Mouse (Mus musculus) neutrophil, adult 5-6 weeks (primary cell): ENCODE results near the gene Srd5a1. TPM values are rescaled to one million over a fixed set of nuclear protein-coding genes. Genes with fewer than 3 reads are reported as not detected.
"Not testable (repeated sequence)": the region's sequence is repeated elsewhere in the genome, so short reads cannot be mapped to it uniquely, and the experiment has no call there.

ENCODE experiments used
- ATAC-seq: fragments of 151-379, 151-347 bp; 2 replicates; pipeline ENCODE4 v1.8.0; 2017; ENCODE audit warnings: mild to moderate bottlenecking, moderate TSS enrichment; ENCODE audit not compliant: insufficient number of reproducible peaks, poor library complexity, low FRiP score, severe bottlenecking; ENCODE audit errors: extremely low read depth
- total RNA-seq: library from RNA; stranded (forward); fragments of 200-1000 nt; gene quantifications from 2 replicates; pipeline ENCODE4 v1.2.3, GENCODE M21; 2017

Srd5a1 gene
- total RNA-seq, 1 experiment from 2014 or later: 0.58 TPM

- ATAC-seq: no peak
Observed at GRCm38 (mm10) chr13:69586337-69586736, 24.9 kb downstream of the Srd5a1 start.

DNA sequence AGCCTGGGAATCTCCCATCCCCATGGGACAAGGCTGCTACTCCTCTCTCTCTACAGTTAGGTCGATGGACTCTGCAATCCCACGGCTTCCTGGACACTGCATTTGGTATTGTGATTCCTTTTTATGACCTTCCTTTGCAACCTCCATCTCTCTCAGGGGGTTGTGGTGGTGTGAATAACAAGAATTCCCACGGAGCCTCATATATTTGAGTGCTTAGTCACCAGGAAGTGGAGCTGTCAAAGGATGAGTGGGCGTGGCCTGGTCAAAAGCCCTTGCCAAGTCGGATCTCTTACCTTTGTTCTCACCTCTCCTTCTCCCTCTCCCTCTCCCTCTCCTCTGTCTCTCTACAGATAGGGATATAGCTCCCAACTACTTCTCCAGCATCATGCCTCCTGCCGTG is 25.4 kb downstream of the Srd5a1 start:
- no peak for ATAC-seq

DNA sequence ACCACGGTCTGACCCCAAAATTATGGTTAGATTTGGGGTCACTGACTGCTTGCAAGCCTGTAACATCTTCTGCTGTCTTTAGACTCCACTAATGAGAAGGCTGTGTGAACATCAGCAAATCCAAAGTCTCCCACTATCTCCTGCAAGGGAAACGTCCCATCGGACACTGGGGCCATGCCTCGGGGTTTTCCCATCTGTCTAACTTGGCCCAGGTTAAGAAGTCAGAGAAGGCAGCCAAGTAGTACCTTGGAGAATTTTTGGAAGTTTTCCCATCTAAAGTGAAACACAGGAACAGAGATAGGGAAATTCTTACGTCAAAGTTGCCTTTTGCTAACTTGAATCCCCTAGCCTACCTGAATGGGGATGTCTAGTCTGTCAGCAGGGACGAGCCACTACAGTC is 27.7 kb downstream of the Srd5a1 start:
- ATAC-seq: no peak

- no peak for ATAC-seq
Observed at GRCm38 (mm10) chr13:69582411-69582810, 28.8 kb downstream of the Srd5a1 start.

DNA sequence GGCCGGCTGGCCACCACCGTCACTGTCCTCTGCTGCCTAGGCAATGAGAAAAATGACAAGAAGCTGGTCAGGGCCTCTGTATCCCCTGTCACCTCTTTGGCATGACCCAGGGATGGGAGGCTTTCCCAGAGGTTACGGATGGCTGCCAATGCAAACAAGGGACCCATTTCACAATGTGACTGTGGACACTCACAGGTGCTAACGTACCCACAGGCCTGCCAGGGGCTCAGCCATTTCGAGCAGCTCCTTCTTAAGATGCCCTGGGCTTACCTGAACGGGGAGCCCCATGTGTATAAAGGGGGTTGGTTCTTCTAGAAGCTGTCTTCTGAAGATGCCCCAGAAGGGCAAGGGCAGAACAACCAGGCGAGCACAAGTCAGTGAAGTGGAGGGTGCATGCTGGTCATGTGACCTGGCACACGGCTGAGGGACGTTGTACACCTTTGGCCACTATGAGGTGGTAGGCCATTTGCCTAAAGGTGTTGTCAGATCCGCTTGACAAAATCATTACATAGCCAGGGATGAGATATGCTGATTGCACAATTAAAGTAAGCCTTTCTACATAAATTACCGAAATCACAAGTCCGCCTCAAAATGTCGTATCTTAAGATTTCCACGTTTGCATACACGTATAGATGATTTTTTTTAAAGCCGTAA is 33.9 kb downstream of the Srd5a1 start:
- no peak for ATAC-seq

- ATAC-seq: no peak
Observed at GRCm38 (mm10) chr13:69576676-69577075, 34.6 kb downstream of the Srd5a1 start.

DNA sequence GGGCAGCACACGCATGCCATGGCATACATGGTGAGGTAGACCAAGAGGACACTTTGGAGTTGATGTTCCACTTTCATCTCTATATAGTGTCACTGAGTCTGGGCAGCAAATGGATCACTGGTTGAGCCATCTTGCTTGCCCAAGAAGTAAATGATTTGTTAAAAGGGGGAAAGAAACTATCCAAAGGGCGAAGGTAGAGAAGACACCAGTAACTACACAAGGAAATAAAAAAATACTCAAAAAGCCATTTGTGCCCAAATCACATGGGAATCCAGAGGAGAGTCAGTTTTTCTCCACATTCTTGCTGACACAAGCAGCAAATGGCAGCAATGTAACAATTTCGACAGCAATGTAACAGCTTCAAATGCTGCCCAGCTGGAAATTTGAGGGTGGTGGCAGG is 38.6 kb downstream of the Srd5a1 start:
- no peak for ATAC-seq

DNA sequence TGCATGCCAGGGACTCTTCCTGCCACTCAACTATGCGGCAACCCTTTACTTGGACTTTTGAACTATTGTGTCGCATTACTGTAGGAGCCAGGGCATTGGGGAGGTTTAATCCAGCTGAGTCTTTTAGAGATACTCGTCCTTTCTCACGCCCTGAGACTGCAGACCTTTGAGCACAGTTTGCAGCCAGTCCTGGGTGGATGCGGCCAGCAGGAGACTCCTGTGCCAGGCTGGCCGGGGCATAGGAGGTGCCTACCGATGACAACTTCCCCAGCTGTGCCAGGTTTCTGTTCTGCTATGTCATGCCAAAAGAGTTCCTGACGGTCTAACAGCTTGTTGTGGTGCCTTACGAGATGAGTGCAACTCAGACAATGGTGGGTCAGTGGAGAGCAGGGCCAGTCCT is 42.0 kb downstream of the Srd5a1 start:
- ATAC-seq: no peak

GRCm38 (mm10) chr13:69565401-69565800 is 45.8 kb downstream of the Srd5a1 start:
- not testable (repeated sequence) for ATAC-seq

- ATAC-seq: no peak
Observed at GRCm38 (mm10) chr13:69564573-69564972, 46.7 kb downstream of the Srd5a1 start.

GRCm38 (mm10) chr13:69563905-69564304 is 47.3 kb downstream of the Srd5a1 start:
- no peak for ATAC-seq

GRCm38 (mm10) chr13:69562654-69563574 is 48.3 kb downstream of the Srd5a1 start:
- no peak for ATAC-seq

DNA sequence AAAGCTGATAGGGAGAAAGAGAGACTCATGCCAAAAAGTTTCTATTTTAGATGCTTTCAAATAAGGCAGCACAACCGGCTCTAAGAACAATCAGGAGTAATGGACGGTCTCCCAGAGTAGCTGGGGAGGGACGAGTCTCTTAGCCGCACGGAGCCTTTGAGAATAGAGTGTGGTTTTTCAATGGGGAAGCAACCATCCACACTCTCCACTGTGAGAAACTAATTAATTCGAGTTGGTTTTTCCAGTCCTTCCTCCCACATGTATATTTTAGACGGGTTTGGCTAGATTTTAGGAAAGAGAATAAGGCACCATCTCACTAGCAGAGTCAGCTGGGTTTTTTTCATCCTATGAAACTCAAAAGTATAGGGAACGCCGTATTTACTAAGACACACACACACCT is 49.2 kb downstream of the Srd5a1 start:
- no peak for ATAC-seq

DNA sequence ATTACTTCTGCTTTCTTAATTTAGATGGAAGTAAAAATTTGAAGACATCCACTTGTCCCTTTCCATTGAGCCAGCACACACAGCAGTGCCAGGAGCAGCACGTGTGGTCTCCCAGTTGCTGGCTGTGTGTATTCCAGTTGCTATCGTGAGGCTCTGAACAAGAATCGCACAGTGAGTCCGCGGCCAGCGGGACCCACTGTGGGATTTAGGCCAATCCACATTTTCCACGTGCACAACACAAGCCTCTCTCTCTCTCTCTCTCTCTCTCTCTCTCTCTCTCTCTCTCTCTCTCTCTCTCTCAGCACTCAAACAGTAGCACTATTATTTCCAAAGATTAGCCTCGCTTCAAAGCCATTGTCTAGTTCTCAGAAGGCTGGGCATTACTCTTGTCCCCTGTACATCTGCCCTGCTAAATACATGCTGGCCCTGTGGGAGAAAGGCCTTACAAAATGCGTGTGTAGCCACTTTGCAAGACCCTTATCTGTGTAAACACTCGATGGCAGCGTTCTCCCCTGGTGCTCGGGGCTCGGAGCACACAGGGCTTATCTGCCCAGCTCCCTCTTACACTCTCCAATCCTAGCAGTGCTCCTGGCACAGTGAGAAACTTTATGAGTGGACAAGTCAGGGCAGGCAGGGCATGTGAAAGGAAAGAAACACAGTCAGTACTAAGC is 51.8 kb downstream of the Srd5a1 start:
- no peak for ATAC-seq

GRCm38 (mm10) chr13:69558098-69558660 is 53.1 kb downstream of the Srd5a1 start:
- ATAC-seq: no peak

DNA sequence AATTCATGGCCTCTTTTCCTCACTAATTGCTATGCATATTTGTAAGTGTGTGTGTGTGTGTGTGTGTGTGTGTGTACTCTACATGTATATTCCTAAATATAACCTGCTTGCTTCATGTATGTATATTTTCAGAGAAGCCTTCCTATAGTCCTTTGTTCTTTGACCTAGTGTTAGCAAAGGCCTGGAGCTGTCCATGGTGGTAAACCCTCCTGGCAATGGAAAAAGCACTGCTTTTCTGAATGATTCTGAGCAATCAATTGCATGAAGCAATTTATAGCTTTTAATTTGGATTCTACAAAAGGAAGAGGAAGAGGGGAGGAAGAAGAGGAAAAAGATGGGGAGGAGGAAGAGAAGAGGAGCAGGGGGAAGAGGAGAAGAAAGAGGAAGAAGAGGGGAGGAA is 54.5 kb downstream of the Srd5a1 start:
- ATAC-seq: no peak

- ATAC-seq: no peak
Observed at GRCm38 (mm10) chr13:69555957-69556482, 55.2 kb downstream of the Srd5a1 start.

- no peak for ATAC-seq
Observed at GRCm38 (mm10) chr13:69555045-69555444, 56.2 kb downstream of the Srd5a1 start.

- no peak for ATAC-seq
Observed at GRCm38 (mm10) chr13:69554255-69554654, 57.0 kb downstream of the Srd5a1 start.
